Mouse (Mus musculus) heart, postnatal 10 days (tissue): ENCODE measurements around the gene Lbh. TPM values are rescaled to one million over a fixed set of nuclear protein-coding genes. Genes with fewer than 3 reads are reported as not detected.

Experiments
- DNase-seq, 2 experiments: peaks; one replicate each; pipeline ENCODE4 v3.0.0; 2021
- intact Hi-C: fragments of 180-260 bp; cut with DNase I; formaldehyde crosslinking; loops from one replicate; pipeline ENCODE4 v1.15.1; 2025
- total RNA-seq, 2 experiments: library from RNA; stranded (reverse); gene quantifications; 2 replicates each; pipeline ENCODE4 v1.2.3; 2021

Gene Lbh
- total RNA-seq, 2 experiments from 2014 or later, result 456 to 731 TPM

DNA sequence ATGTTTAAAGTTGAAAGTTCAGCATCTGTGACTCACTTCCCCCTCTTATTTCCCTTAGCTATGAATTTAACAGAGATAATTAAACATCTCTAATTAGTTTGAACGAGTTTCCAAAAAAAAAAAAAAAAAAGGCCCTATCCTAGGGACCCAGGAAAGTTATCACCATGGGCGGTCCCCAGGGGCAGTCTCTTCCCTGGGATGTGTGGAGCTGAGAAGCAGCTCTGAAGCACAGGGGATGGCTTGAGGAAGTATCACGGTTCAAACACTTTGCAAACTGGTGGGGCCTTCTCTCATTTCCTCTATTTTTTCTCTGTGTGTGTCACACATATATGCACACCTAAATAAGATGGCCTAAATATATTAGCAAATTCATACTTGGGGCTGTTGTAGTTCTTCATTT is 48.8 kb downstream of the Lbh start:
- no peak for DNase-seq
- intact Hi-C loops, result no loop called here

DNA sequence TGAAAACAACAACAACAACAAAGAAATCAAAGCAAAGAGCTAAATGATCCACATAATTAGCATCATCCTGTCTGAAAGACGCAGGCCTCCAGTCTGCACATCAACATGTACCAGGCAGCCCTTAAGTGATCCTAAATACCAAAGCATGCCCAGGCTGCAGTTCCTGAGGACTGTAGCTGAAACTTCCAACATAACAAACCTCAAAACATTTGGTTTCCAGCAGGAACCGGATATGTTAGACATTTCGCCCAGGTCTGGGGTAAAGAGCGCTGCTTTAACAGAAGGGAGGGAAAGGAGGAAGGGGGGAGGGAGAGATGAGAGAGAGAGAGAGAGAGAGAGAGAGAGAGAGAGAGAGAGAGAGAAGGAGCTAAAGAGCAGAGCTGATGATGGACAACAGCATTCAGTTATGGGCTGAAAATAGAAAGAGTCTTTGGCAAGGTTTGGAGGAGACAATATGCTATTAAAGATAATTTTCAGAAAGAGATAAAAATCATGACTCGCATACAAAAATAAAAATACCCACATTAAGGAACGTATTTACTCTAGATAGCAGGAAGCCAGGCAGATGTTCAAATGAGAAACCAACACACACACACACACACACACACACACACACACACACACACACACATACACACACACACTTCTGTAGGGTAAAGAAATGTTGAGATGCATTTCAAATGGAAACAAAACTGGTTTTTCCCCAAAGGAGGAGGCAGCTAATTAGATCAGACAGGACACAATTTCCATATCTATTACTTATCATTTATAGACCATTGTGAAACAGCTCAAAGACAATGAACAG is 49.5 kb downstream of the Lbh start:
- DNase-seq, result no peak
- intact Hi-C loops, result no loop called here

DNA sequence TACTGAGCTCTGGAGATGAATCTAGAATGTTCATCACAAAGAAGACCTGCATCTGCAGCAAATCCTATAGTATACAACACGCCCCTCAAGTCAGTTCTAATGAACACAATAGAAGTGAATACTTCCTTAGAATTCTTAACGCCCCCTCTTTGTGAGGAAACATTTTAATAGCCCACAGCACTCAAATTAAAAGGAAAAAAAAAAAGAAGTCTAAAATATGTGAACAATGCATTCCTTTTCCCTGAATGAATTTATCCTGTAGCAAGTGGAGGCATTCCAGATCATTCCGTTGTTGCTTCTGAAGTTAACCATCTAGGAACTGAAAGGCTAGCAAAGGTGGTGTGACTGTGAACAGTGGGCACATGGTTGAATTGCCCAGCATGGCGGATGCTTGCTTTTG is 50.6 kb downstream of the Lbh start:
- intact Hi-C loops, result no loop called here
- no peak for DNase-seq

DNA sequence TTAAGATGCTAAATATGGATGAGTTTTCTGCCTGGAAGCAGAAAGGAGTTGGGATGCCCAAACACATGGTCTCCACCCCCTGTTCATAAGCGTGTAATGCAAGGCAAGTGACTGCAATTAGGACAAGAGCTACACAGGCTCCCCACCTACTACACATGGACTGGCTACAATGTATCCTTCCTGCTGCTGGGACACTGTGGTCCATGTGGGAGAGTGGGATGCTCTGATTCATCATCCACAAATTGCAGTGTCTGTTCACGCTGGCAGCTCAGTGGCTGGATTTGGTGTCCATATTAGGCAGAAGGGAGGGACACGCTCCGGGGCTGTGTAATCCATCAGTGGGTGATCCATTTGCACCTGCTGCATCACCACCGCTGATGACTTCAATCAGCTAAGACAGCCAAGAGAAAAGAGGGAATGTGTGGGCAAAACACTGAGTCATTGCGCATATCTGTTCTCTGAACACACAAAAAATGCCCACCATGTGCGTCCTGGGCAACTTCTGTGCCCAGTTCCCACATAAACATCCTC is 52.6 kb downstream of the Lbh start:
- intact Hi-C loops, result no loop called here
- no peak for DNase-seq

DNA sequence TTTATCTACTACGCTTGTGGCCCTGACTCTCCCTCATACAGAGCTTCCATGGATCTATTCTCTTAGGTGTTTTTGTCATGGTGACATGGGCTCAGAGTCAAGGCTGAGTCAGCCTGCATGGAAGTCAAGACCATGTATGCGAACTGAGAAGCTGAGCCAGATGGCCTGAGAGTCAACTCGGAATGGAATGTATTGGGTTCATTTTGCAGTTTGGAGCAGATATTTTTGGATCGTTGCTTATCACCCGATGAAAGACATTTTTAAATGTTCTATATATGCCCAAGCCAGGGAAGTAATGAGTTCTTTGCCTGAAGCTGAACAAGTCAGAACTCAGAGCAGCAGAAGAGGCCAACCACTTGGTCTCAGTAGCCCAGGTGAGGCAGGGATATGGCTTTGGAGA is 54.9 kb downstream of the Lbh start:
- peak; percentile 79 to 84 for DNase-seq
- intact Hi-C loops, result loop anchor here (2.0 kb wide), 1 partner anchor 54 kb away; the partner anchor contains the start of gene Lbh

DNA sequence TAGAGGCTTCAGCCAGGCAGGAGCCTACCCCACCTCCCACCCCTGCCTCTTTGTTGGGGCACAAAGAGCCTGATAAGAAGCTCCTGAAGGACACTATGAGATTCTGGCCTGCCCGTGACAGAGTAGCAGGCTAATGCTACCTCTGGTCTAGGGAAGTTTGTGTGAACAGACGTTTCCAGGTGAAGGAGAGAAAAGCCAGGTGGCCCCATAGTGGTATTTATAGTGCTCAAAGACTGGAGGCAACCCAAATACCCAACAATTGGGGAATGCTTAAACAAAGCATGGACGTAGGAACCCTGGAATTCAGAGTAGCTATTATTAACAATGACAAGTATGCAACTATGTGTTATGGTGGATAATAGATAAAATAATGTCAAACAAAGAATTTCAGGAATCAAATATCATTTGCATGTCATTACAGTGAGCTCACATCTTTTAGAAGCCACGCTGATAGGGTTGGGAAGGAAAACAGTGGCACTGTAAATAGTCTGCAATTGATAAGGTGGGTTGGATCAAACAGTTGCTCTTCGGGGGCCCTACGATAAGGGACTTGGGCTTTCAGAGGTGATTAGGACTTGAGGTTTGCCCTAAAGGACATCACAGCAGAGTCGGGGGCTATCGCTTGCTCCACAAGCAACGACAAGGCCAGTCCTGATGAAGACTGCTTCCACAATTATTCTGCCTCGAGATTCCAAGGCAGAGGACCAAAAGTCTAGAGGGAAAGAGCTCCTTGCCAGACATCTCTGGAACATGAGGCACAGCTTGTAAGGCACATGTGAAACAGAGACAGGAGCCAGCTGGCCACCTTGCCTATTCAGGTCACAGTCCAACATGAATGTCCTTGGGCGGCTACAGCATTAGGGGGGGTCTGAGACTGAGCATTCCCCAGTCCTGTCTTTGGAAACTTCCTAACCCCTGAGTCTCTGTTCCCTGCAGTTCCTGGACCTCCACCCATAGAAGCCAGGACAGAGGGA is 58.4 kb downstream of the Lbh start:
- DNase-seq, result peak; percentile 88 to 91
- intact Hi-C loops, result loop anchor here (1.0 to 2.0 kb wide), 2 partner anchors 38 to 46 kb away; no protein-coding TSS in a partner anchor

DNA sequence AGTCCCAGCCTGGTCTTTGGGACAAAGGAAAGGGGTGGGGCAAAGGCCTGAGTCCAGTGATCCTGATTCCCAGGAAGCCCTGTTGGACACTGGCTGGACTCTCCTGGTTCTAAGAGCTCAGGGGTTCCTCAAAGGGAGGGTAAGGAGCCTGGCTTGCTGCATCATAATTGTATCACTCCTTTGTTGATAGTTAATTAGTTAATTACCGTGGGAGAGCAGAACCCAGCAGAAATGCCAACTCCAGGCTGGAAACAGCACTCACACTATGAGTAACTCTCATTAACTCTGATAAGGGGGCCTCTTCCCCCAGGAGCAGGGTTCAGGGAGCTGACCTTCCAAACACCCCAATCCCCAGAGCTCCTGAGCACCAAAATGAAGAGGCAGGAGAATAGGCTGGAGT is 59.5 kb downstream of the Lbh start:
- no peak for DNase-seq
- intact Hi-C loops, result loop anchor here (2.0 kb wide), 1 partner anchor 39 kb away; no protein-coding TSS in a partner anchor

DNA sequence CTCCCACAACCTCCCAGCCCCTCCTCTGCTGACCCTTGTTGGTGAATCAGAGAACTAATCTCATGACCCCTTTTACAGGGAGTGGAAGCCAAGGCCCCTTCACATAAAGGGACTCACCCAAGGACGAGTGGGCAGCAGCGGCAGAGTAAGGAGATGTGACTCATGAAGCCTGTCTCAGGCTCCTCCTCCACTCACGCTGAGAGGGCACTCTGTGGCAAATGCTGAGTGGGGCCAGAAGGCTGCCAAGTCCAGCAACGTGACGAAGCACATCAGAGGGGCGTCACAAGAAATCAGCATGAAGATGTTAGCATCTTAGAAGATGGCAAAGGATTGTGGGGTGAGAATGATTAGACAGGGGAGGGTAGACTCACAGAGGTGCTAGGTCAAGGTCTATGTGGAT is 64.1 kb downstream of the Lbh start:
- DNase-seq, result no peak
- intact Hi-C loops, result no loop called here

DNA sequence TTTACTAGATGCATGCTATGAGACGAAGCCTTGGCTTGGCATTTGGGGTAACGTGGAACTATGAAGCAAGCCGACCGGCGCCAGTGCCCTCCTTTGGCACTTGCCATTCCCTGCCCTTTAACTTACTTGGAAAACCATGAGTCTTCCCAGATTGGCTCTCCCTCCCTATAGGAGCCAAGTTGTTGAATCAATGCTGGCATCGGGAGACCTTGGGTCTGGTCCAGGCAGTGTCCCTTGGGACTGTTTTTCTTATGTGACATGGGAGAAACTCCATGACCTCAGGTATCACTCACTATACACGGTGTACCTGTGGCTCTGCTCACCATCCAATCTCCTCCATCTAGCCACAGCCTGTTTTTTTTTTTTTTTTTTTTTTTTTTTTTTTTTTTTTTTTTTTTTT is 65.4 kb downstream of the Lbh start:
- intact Hi-C loops, result no loop called here
- DNase-seq, result no peak

DNA sequence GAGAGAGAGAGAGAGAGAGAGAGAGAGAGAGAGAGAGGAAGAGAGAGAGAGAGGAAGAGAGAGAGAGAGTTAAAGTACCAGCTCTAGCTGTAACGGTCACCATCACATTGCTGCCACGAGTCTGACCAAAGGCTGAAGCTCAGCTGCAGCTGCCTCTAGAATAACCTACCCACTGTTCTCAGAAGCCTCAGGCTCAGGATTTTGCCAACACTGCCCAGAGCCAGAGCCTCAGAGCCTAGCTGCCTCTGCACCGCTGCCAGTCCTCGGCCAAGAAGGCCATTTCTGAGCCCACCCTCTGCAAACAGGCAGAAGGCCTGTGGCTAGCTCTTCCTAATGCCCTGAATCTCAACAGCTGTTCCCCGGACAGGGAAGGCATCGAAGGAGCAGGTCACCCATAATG is 70.9 kb downstream of the Lbh start:
- intact Hi-C loops, result no loop called here
- no peak for DNase-seq

Other genes with a start within 250 kb of the Lbh start
- gene Ypel5, start 81.9 kb upstream of the Lbh start, total RNA-seq, result 10 to 100 TPM; 38.4 to 46.2 TPM
- 100 to 1,000 TPM; 139 to 218 TPM for gene Lclat1, start 189.7 kb downstream of the Lbh start, total RNA-seq